Mouse (Mus musculus) gonadal fat pad, adult 2 months (tissue): ENCODE measurements around the gene Kcna7. TPM values are rescaled to one million over a fixed set of nuclear protein-coding genes. Genes with fewer than 3 reads are reported as not detected.

Source experiments
- DNase-seq: peaks from one replicate; pipeline ENCODE4 v3.0.0-alpha.2; 2012; ENCODE audit warnings: low read depth
- polyA plus RNA-seq: library from polyadenylated mRNA; depleted of rRNA; stranded (reverse); fragments of >200 nt; gene quantifications from 2 replicates; pipeline ENCODE4 v1.2.3, GENCODE M21; 2012; rRNA removed

Kcna7 gene
- polyA plus RNA-seq, 1 experiment = 0.28 TPM

DNA sequence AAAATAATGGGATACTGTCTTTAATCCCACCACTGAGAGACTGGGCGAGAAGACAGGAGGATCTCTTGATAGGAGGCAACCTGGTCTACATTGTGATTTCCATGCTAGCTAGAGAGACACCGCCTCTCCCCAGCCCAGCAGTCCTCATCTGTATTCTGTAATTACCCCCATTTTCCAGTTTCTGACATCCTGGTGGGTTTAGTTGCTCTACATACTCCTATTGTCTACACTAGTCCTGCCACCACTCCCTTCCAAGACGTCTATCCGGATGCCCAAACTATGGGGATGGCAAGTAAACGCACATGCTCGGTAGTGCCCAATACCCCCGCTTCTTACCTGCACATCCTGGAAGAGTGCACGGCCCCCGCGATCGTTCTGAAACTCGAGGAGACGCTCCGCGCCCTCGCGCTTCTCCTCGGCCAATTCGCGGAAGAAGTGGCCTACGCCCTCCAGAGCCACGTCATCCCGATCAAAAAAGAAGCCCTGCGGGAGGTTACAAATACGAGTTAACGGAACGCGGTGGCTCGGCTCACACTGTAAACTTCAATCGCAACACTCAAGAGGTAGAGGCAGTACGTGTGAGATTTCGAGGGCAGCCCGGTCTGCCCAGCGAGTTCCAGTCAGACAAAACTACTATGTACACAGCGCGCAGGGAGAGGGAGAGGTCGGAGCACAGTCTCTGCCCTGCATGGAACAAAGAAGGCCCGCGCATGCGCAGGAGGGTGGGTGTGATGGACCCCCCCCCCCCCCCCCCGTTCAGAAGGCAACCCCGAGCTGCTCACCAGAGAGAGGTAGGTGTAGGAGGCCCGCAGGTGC lies 53.5 kb downstream of the Kcna7 start:
- no peak for DNase-seq

Other genes starting within 250 kb of the Kcna7 start
- gene Slc17a7, start 241.7 kb upstream of the Kcna7 start, polyA plus RNA-seq = 0.86 and 0.95 TPM in 2 replicates
- not detected in 2 replicates for gene Gfy, start 226.1 kb upstream of the Kcna7 start, polyA plus RNA-seq
- not detected in 2 replicates for gene Pth2, start 224.7 kb upstream of the Kcna7 start, polyA plus RNA-seq
- gene Ccdc155, start 200.8 kb upstream of the Kcna7 start, polyA plus RNA-seq = 0.39 and 0.41 TPM in 2 replicates
- 11.5 and 18.9 TPM in 2 replicates for gene Dkkl1, start 193.5 kb upstream of the Kcna7 start, polyA plus RNA-seq
- gene Tead2, start 189.9 kb upstream of the Kcna7 start, polyA plus RNA-seq = 32.6 and 50.1 TPM in 2 replicates
- 19.8 and 24.3 TPM in 2 replicates for gene Cd37, start 166.5 kb upstream of the Kcna7 start, polyA plus RNA-seq
- 0.32 and 0.46 TPM in 2 replicates for gene Slc6a16, start 164.6 kb upstream of the Kcna7 start, polyA plus RNA-seq
- 1.1 and 2.3 TPM in 2 replicates for gene Slc6a21, start 128.1 kb upstream of the Kcna7 start, polyA plus RNA-seq
- gene Trpm4, start 71.9 kb upstream of the Kcna7 start, polyA plus RNA-seq = 41.6 and 48.8 TPM in 2 replicates
- gene Hrc, start 70.4 kb upstream of the Kcna7 start, polyA plus RNA-seq = 0.42 and 0.48 TPM in 2 replicates
- gene Ppfia3, start 38.6 kb upstream of the Kcna7 start, polyA plus RNA-seq = 3.0 and 3.1 TPM in 2 replicates
- gene Lin7b, start 35.1 kb upstream of the Kcna7 start, polyA plus RNA-seq = 5.7 and 7.2 TPM in 2 replicates
- gene Snrnp70, start 9.9 kb upstream of the Kcna7 start, polyA plus RNA-seq = 216 and 217 TPM in 2 replicates
- 1.8 and 2.6 TPM in 2 replicates for gene Ntf5, start 8.0 kb downstream of the Kcna7 start, polyA plus RNA-seq
- gene Lhb, start 15.2 kb downstream of the Kcna7 start, polyA plus RNA-seq = 0.80 and 2.1 TPM in 2 replicates
- 75.3 and 76.4 TPM in 2 replicates for gene Gys1, start 29.2 kb downstream of the Kcna7 start, polyA plus RNA-seq
- 46.0 and 47.8 TPM in 2 replicates for gene Ruvbl2, start 32.4 kb downstream of the Kcna7 start, polyA plus RNA-seq
- gene Ftl1, start 54.2 kb downstream of the Kcna7 start, polyA plus RNA-seq = 2,754 and 3,247 TPM in 2 replicates
- 92.8 and 104 TPM in 2 replicates for gene Bax, start 61.2 kb downstream of the Kcna7 start, polyA plus RNA-seq
- 2.5 and 2.6 TPM in 2 replicates for gene Tulp2, start 76.2 kb downstream of the Kcna7 start, polyA plus RNA-seq
- 1.2 and 6.9 TPM in 2 replicates for gene Gm45808, start 81.2 kb downstream of the Kcna7 start, polyA plus RNA-seq
- 15.6 and 16.4 TPM in 2 replicates for gene Dhdh, start 83.2 kb downstream of the Kcna7 start, polyA plus RNA-seq
- 540 and 702 TPM in 2 replicates for gene Nucb1, start 104.8 kb downstream of the Kcna7 start, polyA plus RNA-seq
- 19.6 and 24.0 TPM in 2 replicates for gene Ppp1r15a, start 120.6 kb downstream of the Kcna7 start, polyA plus RNA-seq
- 13.5 and 13.9 TPM in 2 replicates for gene Plekha4, start 120.7 kb downstream of the Kcna7 start, polyA plus RNA-seq
- 2.6 and 6.3 TPM in 2 replicates for gene Hsd17b14, start 149.2 kb downstream of the Kcna7 start, polyA plus RNA-seq
- gene Bcat2, start 164.5 kb downstream of the Kcna7 start, polyA plus RNA-seq = 111 and 127 TPM in 2 replicates
- 2.0 TPM in 2 replicates for gene Fgf21, start 209.8 kb downstream of the Kcna7 start, polyA plus RNA-seq
- gene Fut1, start 211.6 kb downstream of the Kcna7 start, polyA plus RNA-seq = 24.1 and 36.6 TPM in 2 replicates
- 0.58 and 0.75 TPM in 2 replicates for gene Izumo1, start 216.2 kb downstream of the Kcna7 start, polyA plus RNA-seq
- 24.9 and 25.9 TPM in 2 replicates for gene Rasip1, start 221.8 kb downstream of the Kcna7 start, polyA plus RNA-seq
- gene Mamstr, start 234.3 kb downstream of the Kcna7 start, polyA plus RNA-seq = 6.1 and 7.7 TPM in 2 replicates